Mouse (Mus musculus) spleen, adult 2 months (tissue): ENCODE measurements around the gene Txndc15. TPM values are rescaled to one million over a fixed set of nuclear protein-coding genes. Genes with fewer than 3 reads are reported as not detected.

Source experiments
- DNase-seq, 2 experiments: peaks; one replicate each; pipeline versions ENCODE4 v3.0.0 to v3.0.0-alpha.2; 2012 to 2021; ENCODE audit warnings: low spot score in 2 of 2, low read depth in 1 of 2
- H3K27ac ChIP-seq: fragments of 200-500 bp; 2 replicates; pipeline ENCODE4 v1.5.1; 2012; ENCODE audit warnings: low read length, inconsistent platforms; ENCODE audit not compliant: insufficient read depth
- H3K27me3 ChIP-seq: fragments of 200-500 bp; 2 replicates; pipeline ENCODE4 v1.6.1; 2012; ENCODE audit warnings: mild to moderate bottlenecking, moderate library complexity, low read length, inconsistent platforms; ENCODE audit not compliant: control insufficient read depth, insufficient read depth
- H3K36me3 ChIP-seq: fragments of 200-500 bp; 2 replicates; pipeline ENCODE4 v1.6.1; 2012; ENCODE audit warnings: mild to moderate bottlenecking, low read length, inconsistent platforms; ENCODE audit not compliant: control insufficient read depth, insufficient read depth
- H3K4me1 ChIP-seq: fragments of 200-500 bp; 2 replicates; pipeline ENCODE4 v1.6.1; 2011; ENCODE audit warnings: inconsistent platforms; ENCODE audit not compliant: control insufficient read depth, insufficient read depth, insufficient read length
- H3K4me3 ChIP-seq: fragments of 200-500 bp; 2 replicates; pipeline ENCODE4 v1.5.1; 2011; ENCODE audit warnings: mild to moderate bottlenecking, inconsistent platforms; ENCODE audit not compliant: insufficient read depth, insufficient read length; ENCODE audit errors: extremely low read depth
- CTCF ChIP-seq: fragments of 200-500 bp; IDR thresholded peaks from 2 replicates; pipeline ENCODE4 v1.5.1; 2011; ENCODE audit warnings: mild to moderate bottlenecking, inconsistent platforms; ENCODE audit not compliant: insufficient read depth, insufficient read length, insufficient replicate concordance; ENCODE audit errors: extremely low read depth
- POLR2A ChIP-seq: fragments of 200-500 bp; IDR thresholded peaks from 2 replicates; pipeline ENCODE4 v1.6.1; 2011; ENCODE audit warnings: low read depth, low read length, inconsistent platforms
- WGBS: fragments of 180-500 bp; shearing (Covaris S2); methylation state at CpG from one replicate; pipeline ENCODE4 v1.1.7; 2018; 5-methylcytosine and 5-hydroxymethylcytosine counted together
- polyA plus RNA-seq: library from polyadenylated mRNA; depleted of rRNA; stranded (reverse); fragments of >200 nt; gene quantifications from 2 replicates; pipeline ENCODE4 v1.2.3, GENCODE M21; 2012

Gene Txndc15
- polyA plus RNA-seq, 1 experiment: 18.6 TPM

GRCm38 (mm10) chr13:55715167-55715512 is 690 bp downstream of the Txndc15 start:
- Histone ChIP-seq H3K36me3 (peaks cover 6% of the 10 kb centered on the region), H3K4me3 (peak overlapping the region; percentile 86), H3K27me3 (no peaks in the 10 kb centered on the region), H3K4me1 (no peaks in the 10 kb centered on the region), H3K27ac (peak overlapping the region; percentile 71)
- no peak for DNase-seq
- WGBS: 18% methylated on average over 5 of the region's 5 CpGs
- TF ChIP-seq POLR2A: no peak
- no peak for TF ChIP-seq CTCF

- no peaks in the 10 kb centered on the region for H3K27me3 ChIP-seq
Observed at GRCm38 (mm10) chr13:55715908-55716510, 1.6 kb downstream of the Txndc15 start.

GRCm38 (mm10) chr13:55721516-55721915 is 7.1 kb downstream of the Txndc15 start:
- no peak overlapping the region for H3K27ac ChIP-seq
- no peaks in the 10 kb centered on the region for H3K4me1 ChIP-seq
- no peak overlapping the region for H3K4me3 ChIP-seq
- peaks cover 13% of the 10 kb centered on the region for H3K36me3 ChIP-seq
- TF ChIP-seq CTCF: no peak
- no peak for TF ChIP-seq POLR2A
- no peak for DNase-seq
- 89% methylated on average over 8 of the region's 8 CpGs for WGBS
- no peaks in the 10 kb centered on the region for H3K27me3 ChIP-seq

More at GRCm38 (mm10) chr13:55715908-55716510, 1.6 kb downstream of the Txndc15 start:
- peaks cover 7% of the 10 kb centered on the region for H3K36me3 ChIP-seq
- DNase-seq: no peak
- H3K27ac ChIP-seq: no peak overlapping the region
- no peak for TF ChIP-seq POLR2A
- no peak for TF ChIP-seq CTCF
- 74% methylated on average over 7 of the region's 7 CpGs for WGBS
- H3K4me3 ChIP-seq: no peak overlapping the region
- H3K4me1 ChIP-seq: no peaks in the 10 kb centered on the region

GRCm38 (mm10) chr13:55721995-55722394 is 7.5 kb downstream of the Txndc15 start:
- TF ChIP-seq POLR2A (no peak), CTCF (no peak)
- no peak for DNase-seq
- H3K27ac ChIP-seq: no peak overlapping the region
- peaks cover 13% of the 10 kb centered on the region for H3K36me3 ChIP-seq
- H3K4me1 ChIP-seq: no peaks in the 10 kb centered on the region
- H3K27me3 ChIP-seq: no peaks in the 10 kb centered on the region
- no peak overlapping the region for H3K4me3 ChIP-seq
- 94% methylated on average over 2 of the region's 2 CpGs for WGBS

GRCm38 (mm10) chr13:55726598-55727119 is 12.2 kb downstream of the Txndc15 start:
- no peaks in the 10 kb centered on the region for H3K27me3 ChIP-seq
- H3K36me3 ChIP-seq: peaks cover 4% of the 10 kb centered on the region; the same call in 1 of the 2 replicates
- TF ChIP-seq CTCF (no peak), POLR2A (no peak)
- DNase-seq: no peak
- 2% methylated on average over 4 of the region's 4 CpGs for WGBS
- H3K27ac ChIP-seq: peak overlapping the region; percentile 93
- H3K4me3 ChIP-seq: peak overlapping the region; percentile 76
- no peaks in the 10 kb centered on the region for H3K4me1 ChIP-seq

GRCm38 (mm10) chr13:55727120-55727838 is 12.8 kb downstream of the Txndc15 start, which contains the start of gene Pcbd2:
Pcbd2 (plus strand) TSS chr13:55727368.
- TF ChIP-seq POLR2A (peak; percentile 42), CTCF (no peak)
- peak; percentile 67 to 89 for DNase-seq
- Histone ChIP-seq H3K36me3 (peaks cover 2% of the 10 kb centered on the region; the same call in 1 of the 2 replicates), H3K4me1 (no peaks in the 10 kb centered on the region), H3K27me3 (no peaks in the 10 kb centered on the region), H3K4me3 (peak within 1 kb of the TSS; percentile 76), H3K27ac (peak within 1 kb of the TSS; percentile 93)
- under 1% methylated on average over 73 of the region's 73 CpGs for WGBS
